Mouse (Mus musculus) brain, embryonic 14.5 days (tissue): ENCODE results near the gene Polg2.

Source experiments
- CTCF ChIP-seq: fragments of 200-500 bp; IDR thresholded peaks from 2 replicates; pipeline ENCODE4 v1.5.1; 2012; ENCODE audit warnings: inconsistent platforms, mild to moderate bottlenecking, moderate library complexity, borderline replicate concordance; ENCODE audit not compliant: insufficient read depth, insufficient read length; ENCODE audit errors: extremely low read depth
- POLR2A ChIP-seq: fragments of 200-500 bp; IDR thresholded peaks from 2 replicates; pipeline ENCODE4 v1.6.1; 2012; ENCODE audit warnings: mild to moderate bottlenecking, inconsistent platforms, borderline replicate concordance; ENCODE audit not compliant: poor library complexity, insufficient read depth, insufficient read length, severe bottlenecking; ENCODE audit errors: extremely low read depth

- TF ChIP-seq POLR2A (no peak), CTCF (no peak)
Observed at GRCm38 (mm10) chr11:106795679-106796078, 16.3 kb upstream of the Polg2 start.
